Mouse (Mus musculus): ENCODE results near the gene Cdc42bpa.

GRCm38 (mm10) chr1:179975021-179975420, 14.7 kb downstream of the Cdc42bpa start:
- TF ChIP-seq CTCF (IDR thresholded peaks at IDR 0.05; ENCODE audit: insufficient read depth, low read depth, low read length) (no peak), POLR2A (IDR thresholded peaks at IDR 0.05; ENCODE audit: insufficient read depth, low read depth, low read length) (no peak)

All from olfactory bulb, adult 2 months (tissue).